Mouse (Mus musculus) cortical plate, adult 2 months (tissue): ENCODE measurements at regions not wholly inside any gene's neighbourhood (a gene's known extent, or its start where the extent isn't known, plus 50 kb on each side); places are given as distances from the start of the nearest gene placed in this dataset.

Experiments used
- CTCF ChIP-seq: fragments of 200-500 bp; IDR thresholded peaks from 2 replicates; pipeline ENCODE4 v1.5.1; 2011; ENCODE audit warnings: mild to moderate bottlenecking, control low read depth, low read length; ENCODE audit not compliant: insufficient read depth; ENCODE audit errors: extremely low read depth
- POLR2A ChIP-seq: fragments of 200-500 bp; IDR thresholded peaks from 2 replicates; pipeline ENCODE4 v1.6.1; 2011; ENCODE audit warnings: mild to moderate bottlenecking, low read length, control low read depth; ENCODE audit not compliant: insufficient read depth; ENCODE audit errors: extremely low read depth

- no peak for TF ChIP-seq CTCF
- TF ChIP-seq POLR2A, result no peak
Measured at GRCm38 (mm10) chr1:69440564-69441334, 246.3 kb downstream of the Ikzf2 start.
